Mouse (Mus musculus): ENCODE measurements around the gene Clybl. TPM values are rescaled to one million over a fixed set of nuclear protein-coding genes. Genes with fewer than 3 reads are reported as not detected.
A peak's percentile ranks its signal among the peaks of the same experiment; 100 is the strongest.

Clybl gene
- polyA plus RNA-seq, 1 experiment from 2014 or later = 27.1 TPM

GRCm38 (mm10) chr14:122188250-122188649, 6.7 kb downstream of the Clybl start:
- no peak for ATAC-seq (ENCODE audit: low read depth)
- WGBS = 78% methylated on average over 5 of the region's 5 CpGs
- no peaks in the 10 kb centered on the region for H3K27me3 ChIP-seq (replicated peaks; ENCODE audit: control insufficient read depth, insufficient read depth, low read length)

DNA sequence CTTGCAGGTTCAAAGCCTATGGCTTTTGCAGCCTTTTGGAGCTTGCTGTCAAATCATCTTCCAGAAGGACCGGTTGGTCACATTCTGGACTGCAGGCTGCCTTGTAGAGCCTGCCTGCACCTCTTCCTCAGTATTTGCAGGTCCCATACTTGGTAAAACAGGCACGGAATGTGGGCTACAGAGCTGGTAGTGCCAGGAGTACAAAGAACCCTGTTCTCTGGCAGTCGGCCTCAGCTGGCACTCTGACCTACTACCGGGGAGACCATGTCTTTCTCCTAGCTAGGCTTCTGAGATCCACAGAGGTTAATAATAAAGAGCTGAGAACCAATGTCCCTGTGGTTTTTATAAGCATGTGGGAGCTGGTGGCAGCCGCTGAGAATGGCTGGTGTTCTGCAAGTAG, 8.4 kb downstream of the Clybl start:
- WGBS = 76% methylated on average over 5 of the region's 5 CpGs
- ATAC-seq (ENCODE audit: low read depth) (no peak), DNase-seq (ENCODE audit: low spot score) (no peak)
- H3K27ac ChIP-seq (replicated peaks; ENCODE audit: low read depth, low read length) = no peak overlapping the region
- H3K9ac ChIP-seq (ENCODE audit: low read depth, low read length) = no peak overlapping the region
- H3K4me2 ChIP-seq (ENCODE audit: low read depth, low read length) = no peak overlapping the region
- H3K9me3 ChIP-seq (ENCODE audit: control insufficient read depth, low read length) = no peaks in the 10 kb centered on the region
- H3K4me3 ChIP-seq (ENCODE audit: low read depth, low read length) = no peak overlapping the region
- H3K27me3 ChIP-seq (replicated peaks; ENCODE audit: control insufficient read depth, insufficient read depth, low read length) = no peaks in the 10 kb centered on the region
- H3K4me1 ChIP-seq (ENCODE audit: control insufficient read depth, insufficient read depth, low read length) = no peaks in the 10 kb centered on the region
- no peaks in the 10 kb centered on the region for H3K36me3 ChIP-seq (ENCODE audit: control insufficient read depth, insufficient read depth, low read length)

More at GRCm38 (mm10) chr14:122188250-122188649, 6.7 kb downstream of the Clybl start:
- no peak overlapping the region for H3K27ac ChIP-seq (replicated peaks; ENCODE audit: low read depth, low read length)
- H3K9ac ChIP-seq (ENCODE audit: low read depth, low read length) = no peak overlapping the region
- no peaks in the 10 kb centered on the region for H3K4me1 ChIP-seq (ENCODE audit: control insufficient read depth, insufficient read depth, low read length)
- DNase-seq (ENCODE audit: low spot score) = no peak
- H3K9me3 ChIP-seq (ENCODE audit: control insufficient read depth, low read length) = no peaks in the 10 kb centered on the region
- no peak overlapping the region for H3K4me3 ChIP-seq (ENCODE audit: low read depth, low read length)
- no peaks in the 10 kb centered on the region for H3K36me3 ChIP-seq (ENCODE audit: control insufficient read depth, insufficient read depth, low read length)
- H3K4me2 ChIP-seq (ENCODE audit: low read depth, low read length) = no peak overlapping the region

GRCm38 (mm10) chr14:122190527-122190926, 9.0 kb downstream of the Clybl start:
- H3K36me3 ChIP-seq (ENCODE audit: control insufficient read depth, insufficient read depth, low read length) = no peaks in the 10 kb centered on the region
- no peak for DNase-seq (ENCODE audit: low spot score)
- no peak overlapping the region for H3K4me2 ChIP-seq (ENCODE audit: low read depth, low read length)
- H3K4me3 ChIP-seq (ENCODE audit: low read depth, low read length) = no peak overlapping the region
- WGBS = 40% methylated on average over 2 of the region's 2 CpGs
- no peak overlapping the region for H3K27ac ChIP-seq (replicated peaks; ENCODE audit: low read depth, low read length)
- no peaks in the 10 kb centered on the region for H3K9me3 ChIP-seq (ENCODE audit: control insufficient read depth, low read length)
- H3K4me1 ChIP-seq (ENCODE audit: control insufficient read depth, insufficient read depth, low read length) = no peaks in the 10 kb centered on the region
- ATAC-seq (ENCODE audit: low read depth) = no peak
- no peaks in the 10 kb centered on the region for H3K27me3 ChIP-seq (replicated peaks; ENCODE audit: control insufficient read depth, insufficient read depth, low read length)
- no peak overlapping the region for H3K9ac ChIP-seq (ENCODE audit: low read depth, low read length)

DNA sequence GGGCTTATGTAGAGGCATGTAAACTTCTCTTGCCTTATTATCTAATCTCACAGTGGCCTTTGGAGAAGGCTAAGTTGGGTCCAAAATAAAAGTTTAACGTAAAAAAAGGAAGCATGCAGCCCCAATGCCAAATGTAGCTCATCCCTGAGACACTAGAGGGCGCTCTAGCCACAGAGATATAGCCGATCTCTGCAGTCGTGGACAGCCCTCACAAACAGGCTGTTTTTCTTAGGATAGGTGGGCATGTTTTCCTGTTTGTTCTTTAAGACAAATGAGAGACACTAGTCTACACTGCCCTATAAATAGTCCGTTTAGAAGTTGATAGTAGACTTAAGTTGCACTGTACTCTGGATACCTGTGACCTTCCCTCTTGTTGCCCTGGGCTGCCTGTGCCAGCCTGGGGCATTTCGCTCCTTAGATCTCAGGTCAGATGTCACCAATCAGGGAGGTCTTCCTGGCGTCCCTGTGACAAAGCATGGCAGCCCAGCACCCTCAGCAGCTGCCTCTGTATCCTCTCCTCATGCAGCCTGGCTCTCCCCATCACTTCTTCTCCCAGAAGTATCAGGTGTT, 9.5 kb downstream of the Clybl start:
- Histone ChIP-seq H3K4me1 (ENCODE audit: control insufficient read depth, insufficient read depth, low read length) (no peaks in the 10 kb centered on the region), H3K27me3 (replicated peaks; ENCODE audit: control insufficient read depth, insufficient read depth, low read length) (no peaks in the 10 kb centered on the region), H3K4me3 (ENCODE audit: low read depth, low read length) (no peak overlapping the region), H3K9me3 (ENCODE audit: control insufficient read depth, low read length) (no peaks in the 10 kb centered on the region), H3K36me3 (ENCODE audit: control insufficient read depth, insufficient read depth, low read length) (no peaks in the 10 kb centered on the region), H3K4me2 (ENCODE audit: low read depth, low read length) (no peak overlapping the region), H3K27ac (replicated peaks; ENCODE audit: low read depth, low read length) (no peak overlapping the region), H3K9ac (ENCODE audit: low read depth, low read length) (no peak overlapping the region)
- ATAC-seq (ENCODE audit: low read depth) (peak; percentile 55; the same call in 1 of the 2 replicates), DNase-seq (ENCODE audit: low spot score) (peak; percentile 80)
- 12% methylated on average over 7 of the region's 7 CpGs for WGBS

- no peak overlapping the region for H3K27ac ChIP-seq (replicated peaks; ENCODE audit: low read depth, low read length)
- WGBS = 97% methylated on average over 8 of the region's 8 CpGs
- H3K36me3 ChIP-seq (ENCODE audit: control insufficient read depth, insufficient read depth, low read length) = no peaks in the 10 kb centered on the region
- no peaks in the 10 kb centered on the region for H3K27me3 ChIP-seq (replicated peaks; ENCODE audit: control insufficient read depth, insufficient read depth, low read length)
- H3K4me2 ChIP-seq (ENCODE audit: low read depth, low read length) = no peak overlapping the region
- H3K9ac ChIP-seq (ENCODE audit: low read depth, low read length) = no peak overlapping the region
- H3K4me1 ChIP-seq (ENCODE audit: control insufficient read depth, insufficient read depth, low read length) = no peaks in the 10 kb centered on the region
- DNase-seq (ENCODE audit: low spot score) (no peak), ATAC-seq (ENCODE audit: low read depth) (no peak)
- H3K9me3 ChIP-seq (ENCODE audit: control insufficient read depth, low read length) = peaks cover 8% of the 10 kb centered on the region
- H3K4me3 ChIP-seq (ENCODE audit: low read depth, low read length) = no peak overlapping the region
These were observed 13.1 kb downstream of the Clybl start for GRCm38 (mm10) chr14:122194630-122195029.

DNA sequence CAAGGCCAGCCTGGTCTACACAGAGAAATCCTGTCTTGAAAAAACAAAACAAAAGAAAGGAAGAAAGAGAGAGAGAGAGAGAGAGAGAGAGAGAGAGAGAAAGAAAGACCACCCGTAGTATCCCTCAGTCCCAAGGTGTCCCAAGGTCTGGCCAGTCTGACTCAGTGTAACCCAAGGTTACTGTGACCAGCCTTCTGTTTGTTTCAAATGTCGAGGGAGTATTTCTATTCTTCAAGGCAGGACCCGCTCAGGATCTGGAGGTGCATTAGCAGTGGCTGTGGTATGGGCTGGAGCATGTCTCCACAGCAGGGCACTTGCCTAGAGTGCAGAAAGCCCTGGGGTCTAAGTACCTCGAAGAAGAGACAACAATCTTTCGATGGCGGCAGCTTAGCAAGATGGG, 15.3 kb downstream of the Clybl start:
- no peak overlapping the region for H3K4me3 ChIP-seq (ENCODE audit: low read depth, low read length)
- WGBS = 76% methylated on average over 6 of the region's 6 CpGs
- no peak overlapping the region for H3K27ac ChIP-seq (replicated peaks; ENCODE audit: low read depth, low read length)
- H3K27me3 ChIP-seq (replicated peaks; ENCODE audit: control insufficient read depth, insufficient read depth, low read length) = no peaks in the 10 kb centered on the region
- H3K9me3 ChIP-seq (ENCODE audit: control insufficient read depth, low read length) = peaks cover 8% of the 10 kb centered on the region
- H3K36me3 ChIP-seq (ENCODE audit: control insufficient read depth, insufficient read depth, low read length) = no peaks in the 10 kb centered on the region
- no peaks in the 10 kb centered on the region for H3K4me1 ChIP-seq (ENCODE audit: control insufficient read depth, insufficient read depth, low read length)
- H3K9ac ChIP-seq (ENCODE audit: low read depth, low read length) = no peak overlapping the region
- H3K4me2 ChIP-seq (ENCODE audit: low read depth, low read length) = no peak overlapping the region
- ATAC-seq (ENCODE audit: low read depth) = no peak
- no peak for DNase-seq (ENCODE audit: low spot score)

GRCm38 (mm10) chr14:122200247-122200885, 18.9 kb downstream of the Clybl start:
- Histone ChIP-seq H3K36me3 (ENCODE audit: control insufficient read depth, insufficient read depth, low read length) (no peaks in the 10 kb centered on the region), H3K4me1 (ENCODE audit: control insufficient read depth, insufficient read depth, low read length) (no peaks in the 10 kb centered on the region), H3K27ac (replicated peaks; ENCODE audit: low read depth, low read length) (no peak overlapping the region), H3K9ac (ENCODE audit: low read depth, low read length) (no peak overlapping the region), H3K4me3 (ENCODE audit: low read depth, low read length) (no peak overlapping the region), H3K9me3 (ENCODE audit: control insufficient read depth, low read length) (peaks cover 8% of the 10 kb centered on the region), H3K27me3 (replicated peaks; ENCODE audit: control insufficient read depth, insufficient read depth, low read length) (no peaks in the 10 kb centered on the region), H3K4me2 (ENCODE audit: low read depth, low read length) (no peak overlapping the region)
- no peak for ATAC-seq (ENCODE audit: low read depth)
- WGBS = 30% methylated on average over 14 of the region's 14 CpGs
- DNase-seq (ENCODE audit: low spot score) = peak; percentile 16

- Histone ChIP-seq H3K27me3 (replicated peaks; ENCODE audit: control insufficient read depth, insufficient read depth, low read length) (no peaks in the 10 kb centered on the region), H3K4me2 (ENCODE audit: low read depth, low read length) (no peak overlapping the region), H3K4me1 (ENCODE audit: control insufficient read depth, insufficient read depth, low read length) (no peaks in the 10 kb centered on the region), H3K4me3 (ENCODE audit: low read depth, low read length) (no peak overlapping the region), H3K9me3 (ENCODE audit: control insufficient read depth, low read length) (0 out of 2 replicates have a peak, but pooled peaks cover 2% of the 10 kb centered on the region), H3K36me3 (ENCODE audit: control insufficient read depth, insufficient read depth, low read length) (no peaks in the 10 kb centered on the region), H3K27ac (replicated peaks; ENCODE audit: low read depth, low read length) (no peak overlapping the region), H3K9ac (ENCODE audit: low read depth, low read length) (no peak overlapping the region)
- 79% methylated on average over 5 of the region's 5 CpGs for WGBS
- ATAC-seq (ENCODE audit: low read depth) = no peak
- DNase-seq (ENCODE audit: low spot score) = no peak
These were observed 27.7 kb downstream of the Clybl start for GRCm38 (mm10) chr14:122209177-122209576.

DNA sequence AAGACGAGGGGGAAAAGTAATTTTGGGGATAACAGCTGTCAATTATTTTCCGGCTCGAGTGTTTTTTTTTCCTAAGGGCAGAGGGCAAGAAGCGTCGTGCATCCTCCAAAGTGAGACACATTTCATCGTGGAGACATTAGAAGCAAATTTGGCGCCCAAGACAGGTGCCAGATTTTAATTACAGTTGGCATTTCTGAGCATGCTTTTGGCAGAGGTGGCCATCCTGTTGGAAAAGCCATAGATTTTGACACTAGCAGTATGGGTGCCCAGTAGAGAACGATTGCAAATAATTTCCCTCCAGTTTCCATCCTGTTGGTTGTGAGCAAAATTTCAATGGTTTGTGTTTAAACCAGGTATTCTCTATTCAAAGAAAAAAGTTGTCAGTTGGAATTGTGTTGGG, 32.1 kb downstream of the Clybl start:
- H3K27ac ChIP-seq (replicated peaks; ENCODE audit: low read depth, low read length) = no peak overlapping the region
- H3K4me1 ChIP-seq (ENCODE audit: control insufficient read depth, insufficient read depth, low read length) = no peaks in the 10 kb centered on the region
- no peak for ATAC-seq (ENCODE audit: low read depth)
- H3K4me2 ChIP-seq (ENCODE audit: low read depth, low read length) = no peak overlapping the region
- no peaks in the 10 kb centered on the region for H3K27me3 ChIP-seq (replicated peaks; ENCODE audit: control insufficient read depth, insufficient read depth, low read length)
- H3K9ac ChIP-seq (ENCODE audit: low read depth, low read length) = no peak overlapping the region
- no peaks in the 10 kb centered on the region for H3K36me3 ChIP-seq (ENCODE audit: control insufficient read depth, insufficient read depth, low read length)
- WGBS = 52% methylated on average over 8 of the region's 8 CpGs
- DNase-seq (ENCODE audit: low spot score) = no peak
- no peak overlapping the region for H3K4me3 ChIP-seq (ENCODE audit: low read depth, low read length)
- H3K9me3 ChIP-seq (ENCODE audit: control insufficient read depth, low read length) = no peaks in the 10 kb centered on the region
